Mouse (Mus musculus) lung, adult 2 months (tissue): ENCODE measurements around the gene Il6. TPM values are rescaled to one million over a fixed set of nuclear protein-coding genes. Genes with fewer than 3 reads are reported as not detected.

Experiments used
- DNase-seq: peaks from one replicate; pipeline ENCODE4 v3.0.0; 2022
- H3K4me1 ChIP-seq: fragments of 200-500 bp; 2 replicates; pipeline ENCODE4 v1.6.1; 2011; ENCODE audit warnings: low read length; ENCODE audit not compliant: control insufficient read depth, insufficient read depth
- H3K4me3 ChIP-seq: fragments of 200-500 bp; replicated peaks from 2 replicates; pipeline ENCODE3; 2011; ENCODE audit warnings: low read depth, mild to moderate bottlenecking, control low read depth, low read length; ENCODE audit errors: extremely low read depth
- CTCF ChIP-seq: fragments of 200-500 bp; IDR thresholded peaks from 2 replicates; pipeline ENCODE4 v1.5.1; 2011; ENCODE audit warnings: mild to moderate bottlenecking, low read length, control low read depth; ENCODE audit not compliant: insufficient read depth
- POLR2A ChIP-seq: fragments of 200-500 bp; IDR thresholded peaks from 2 replicates; pipeline ENCODE4 v1.6.1; 2011; ENCODE audit warnings: low read depth, mild to moderate bottlenecking, control low read depth, low read length, borderline replicate concordance; ENCODE audit errors: extremely low read depth
- WGBS: fragments of 180-500 bp; shearing (Covaris S2); methylation state at CpG from one replicate; pipeline ENCODE4 v1.1.7; 2018; 5-methylcytosine and 5-hydroxymethylcytosine counted together
- polyA plus RNA-seq: library from polyadenylated mRNA; depleted of rRNA; stranded (reverse); fragments of >200 nt; gene quantifications from 2 replicates; pipeline ENCODE4 v1.2.3, GENCODE M21; 2012; rRNA removed

The Il6 gene
- polyA plus RNA-seq = not detected in 2 replicates

DNA sequence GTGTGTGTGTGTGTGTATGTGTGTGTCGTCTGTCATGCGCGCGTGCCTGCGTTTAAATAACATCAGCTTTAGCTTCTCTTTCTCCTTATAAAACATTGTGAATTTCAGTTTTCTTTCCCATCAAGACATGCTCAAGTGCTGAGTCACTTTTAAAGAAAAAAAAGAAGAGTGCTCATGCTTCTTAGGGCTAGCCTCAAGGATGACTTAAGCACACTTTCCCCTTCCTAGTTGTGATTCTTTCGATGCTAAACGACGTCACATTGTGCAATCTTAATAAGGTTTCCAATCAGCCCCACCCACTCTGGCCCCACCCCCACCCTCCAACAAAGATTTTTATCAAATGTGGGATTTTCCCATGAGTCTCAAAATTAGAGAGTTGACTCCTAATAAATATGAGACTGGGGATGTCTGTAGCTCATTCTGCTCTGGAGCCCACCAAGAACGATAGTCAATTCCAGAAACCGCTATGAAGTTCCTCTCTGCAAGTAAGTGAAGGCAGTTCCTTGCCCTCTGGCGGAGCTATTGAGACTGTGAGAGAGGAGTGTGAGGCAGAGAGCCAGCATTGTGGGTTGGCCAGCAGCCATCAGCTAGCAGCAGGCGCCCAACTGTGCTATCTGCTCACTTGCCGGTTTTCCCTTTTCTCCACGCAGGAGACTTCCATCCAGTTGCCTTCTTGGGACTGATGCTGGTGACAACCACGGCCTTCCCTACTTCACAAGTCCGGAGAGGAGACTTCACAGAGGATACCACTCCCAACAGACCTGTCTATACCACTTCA, at the start of gene Il6:
Gene Il6 (plus strand): TSS at position 389 of the 778 bp plus-strand sequence.
- 24% methylated on average over 16 of the region's 16 CpGs for WGBS
- peak; percentile 27; the same call in 1 of the 2 replicates for TF ChIP-seq CTCF
- no peak for TF ChIP-seq POLR2A
- H3K4me3 ChIP-seq = no peak within 1 kb of the TSS
- H3K4me1 ChIP-seq = peaks cover 2% of the 10 kb centered on the region; the same call in 1 of the 2 replicates
- DNase-seq = peak; percentile 86

DNA sequence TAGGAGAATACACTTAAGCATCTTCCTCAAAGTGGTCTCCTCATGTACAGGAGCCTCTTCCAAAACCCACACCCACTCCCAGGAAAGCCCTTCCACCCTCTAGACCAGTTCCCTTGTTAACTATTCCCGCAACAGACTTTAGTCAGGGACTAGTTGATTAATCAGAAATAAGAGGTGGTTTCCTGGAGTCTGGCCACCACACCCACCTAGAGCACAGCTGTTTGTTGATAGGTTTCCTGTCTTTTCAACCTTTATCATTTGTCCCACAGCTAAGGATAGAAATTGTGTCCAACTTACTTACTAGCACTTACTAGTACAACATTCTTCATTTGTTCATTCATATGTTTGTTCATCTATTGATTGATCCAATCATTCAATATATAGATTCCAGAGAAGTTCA, 49.4 kb upstream of the Il6 start:
- DNase-seq = no peak
- H3K4me3 ChIP-seq = no peak overlapping the region
- TF ChIP-seq CTCF (no peak), POLR2A (no peak)
- 55% methylated on average over 1 of the region's 1 CpGs for WGBS
- H3K4me1 ChIP-seq = no peaks in the 10 kb centered on the region

DNA sequence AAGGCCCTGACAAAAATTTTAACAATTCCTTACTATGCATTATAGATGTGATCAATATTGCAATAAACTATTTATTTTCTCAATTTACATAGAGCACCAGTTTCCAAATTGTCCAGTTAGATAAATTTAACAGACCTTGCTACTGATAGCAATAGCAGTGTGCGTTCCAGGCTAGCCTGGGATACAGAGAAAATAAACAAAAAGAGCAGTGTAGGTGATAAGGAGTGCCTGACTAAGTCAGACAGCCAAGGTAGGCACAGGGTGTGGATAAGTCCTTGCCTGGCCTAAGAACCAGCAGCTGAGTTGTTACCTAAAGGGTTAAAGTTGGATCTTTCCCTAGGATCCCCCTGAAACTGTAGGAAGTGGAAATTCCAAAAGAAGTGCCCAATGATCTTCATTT, 42.7 kb upstream of the Il6 start:
- TF ChIP-seq POLR2A (no peak), CTCF (no peak)
- no peaks in the 10 kb centered on the region for H3K4me1 ChIP-seq
- no peak for DNase-seq
- H3K4me3 ChIP-seq = no peak overlapping the region
- WGBS = 50% methylated on average over 1 of the region's 1 CpGs

DNA sequence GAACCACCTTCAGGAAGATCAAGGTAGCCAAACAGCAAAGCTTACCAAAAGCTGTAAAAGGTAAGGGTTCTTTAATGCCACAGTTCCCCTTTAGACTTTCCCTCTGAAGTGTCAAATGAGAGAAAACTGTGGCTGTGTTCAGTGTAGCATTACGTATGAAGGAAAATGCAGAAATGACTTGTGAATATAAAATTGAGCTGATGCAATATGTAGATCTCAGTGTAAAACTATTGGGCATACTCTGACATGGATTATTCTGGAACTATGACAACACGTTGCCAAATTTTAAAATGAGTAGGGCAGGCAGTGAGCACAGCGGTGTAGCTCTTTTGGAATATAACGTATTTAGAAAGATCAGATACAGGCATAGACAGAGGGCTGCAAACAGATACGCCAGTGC, 40.1 kb upstream of the Il6 start:
- WGBS = 84% methylated on average over 5 of the region's 5 CpGs
- no peak for DNase-seq
- TF ChIP-seq CTCF = no peak
- TF ChIP-seq POLR2A = no peak
- no peaks in the 10 kb centered on the region for H3K4me1 ChIP-seq
- no peak overlapping the region for H3K4me3 ChIP-seq

DNA sequence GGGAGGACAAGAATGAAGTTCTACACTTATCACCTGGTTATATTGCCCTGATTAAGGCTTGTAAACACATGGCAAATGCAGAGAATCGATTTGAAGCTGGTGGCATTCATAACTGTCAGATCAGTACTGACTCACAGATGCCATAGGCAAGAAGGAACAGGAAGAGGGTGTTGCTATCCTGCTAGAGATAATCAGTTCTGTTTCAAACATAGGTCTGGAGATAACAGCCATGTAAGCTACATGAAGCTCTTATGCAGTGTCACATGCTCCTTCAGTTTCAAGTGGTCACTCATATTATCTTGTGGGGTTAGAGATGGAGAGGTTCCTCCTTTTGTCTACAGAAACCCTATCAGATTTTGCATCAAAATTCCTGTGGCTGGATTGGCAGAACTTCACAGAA, 39.4 kb upstream of the Il6 start:
- TF ChIP-seq POLR2A = no peak
- TF ChIP-seq CTCF = no peak
- H3K4me1 ChIP-seq = no peaks in the 10 kb centered on the region
- 37% methylated on average over 1 of the region's 1 CpGs for WGBS
- H3K4me3 ChIP-seq = no peak overlapping the region
- no peak for DNase-seq

DNA sequence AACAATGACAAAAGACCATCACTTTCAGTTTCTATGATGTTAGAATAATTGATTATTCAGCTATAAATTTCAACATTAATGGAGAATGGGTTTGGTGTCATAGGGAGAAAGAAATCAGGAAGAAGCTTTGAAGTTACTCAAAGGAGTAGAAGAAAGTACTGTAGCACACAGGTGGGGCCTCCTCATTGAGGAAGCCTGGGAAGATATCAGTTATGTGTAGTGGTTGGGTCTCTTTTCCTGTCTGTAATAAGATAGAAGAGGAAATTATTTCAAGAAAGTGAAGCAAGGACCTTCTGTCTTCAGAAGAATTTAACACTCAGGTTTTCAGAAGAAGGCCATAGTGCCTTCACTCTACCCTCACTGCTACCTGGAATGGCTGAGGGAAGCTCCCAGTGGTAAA, 38.8 kb upstream of the Il6 start:
- no peak overlapping the region for H3K4me3 ChIP-seq
- TF ChIP-seq CTCF (no peak), POLR2A (no peak)
- no peaks in the 10 kb centered on the region for H3K4me1 ChIP-seq
- no peak for DNase-seq

DNA sequence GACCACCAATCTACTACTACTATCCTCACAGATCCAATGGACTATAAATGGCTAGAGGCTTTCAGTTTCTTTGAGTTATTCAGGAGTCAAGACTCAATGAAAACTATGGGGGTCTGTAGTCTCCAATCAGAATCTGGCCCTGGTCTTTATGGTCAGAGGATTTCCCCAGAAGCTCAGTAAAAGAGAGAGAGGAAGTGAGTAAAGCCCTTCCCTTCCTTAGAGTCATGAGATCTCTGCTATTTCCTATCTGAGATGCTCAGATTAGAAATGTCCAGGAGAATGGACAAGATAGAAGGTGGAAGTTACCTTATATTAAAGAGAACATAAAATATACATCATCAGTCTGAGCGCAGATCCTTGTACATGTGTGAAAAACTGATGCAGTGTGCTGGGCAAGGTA, 19.3 kb upstream of the Il6 start:
- H3K4me1 ChIP-seq = no peaks in the 10 kb centered on the region
- DNase-seq = no peak
- no peak overlapping the region for H3K4me3 ChIP-seq
- no peak for TF ChIP-seq POLR2A
- TF ChIP-seq CTCF = no peak
- WGBS = 88% methylated on average over 1 of the region's 1 CpGs

DNA sequence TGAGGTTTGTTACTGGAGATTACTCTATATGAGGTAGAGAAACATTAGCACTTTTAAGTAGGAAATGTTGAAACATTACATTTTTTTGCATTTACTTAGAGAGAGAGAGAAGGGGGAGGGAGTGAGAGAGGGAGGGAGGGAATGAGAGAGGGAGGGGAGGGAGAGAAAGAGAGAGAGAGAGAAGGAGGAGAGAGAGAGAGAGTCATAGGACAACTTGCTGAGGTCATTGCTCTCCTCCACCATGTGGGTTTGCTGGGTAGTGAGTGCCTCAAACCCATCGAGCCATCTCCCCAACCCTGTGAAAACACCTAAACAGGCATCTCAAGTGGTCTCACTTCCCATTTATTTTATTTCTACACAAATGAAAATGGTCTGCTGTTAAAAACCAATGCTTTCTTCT, 18.6 kb upstream of the Il6 start:
- TF ChIP-seq CTCF (no peak), POLR2A (no peak)
- Histone ChIP-seq H3K4me3 (no peak overlapping the region), H3K4me1 (no peaks in the 10 kb centered on the region)
- WGBS = 55% methylated on average over 1 of the region's 1 CpGs
- DNase-seq = no peak

DNA sequence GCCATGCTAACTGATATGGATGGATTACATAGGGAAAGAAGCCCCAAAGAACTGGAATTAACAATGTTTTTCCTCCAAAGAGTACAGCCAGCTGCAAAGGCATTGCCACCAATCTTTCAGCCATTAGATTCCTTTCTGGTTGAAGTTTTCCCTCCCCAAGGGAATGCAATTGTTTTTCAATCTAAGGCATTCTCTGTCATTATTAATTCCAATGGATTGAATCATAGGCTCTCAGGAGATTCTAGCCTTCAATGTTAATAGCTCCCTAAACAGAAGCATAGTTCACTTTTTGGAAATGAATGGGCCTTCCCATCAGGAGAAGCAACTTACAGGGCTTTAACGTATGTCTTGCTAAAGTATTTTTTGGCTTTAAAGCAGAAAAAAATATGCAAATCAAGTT, 15.6 kb upstream of the Il6 start:
- DNase-seq = no peak
- TF ChIP-seq CTCF = no peak
- no peak for TF ChIP-seq POLR2A
- H3K4me1 ChIP-seq = no peaks in the 10 kb centered on the region
- 72% methylated on average over 1 of the region's 1 CpGs for WGBS
- no peak overlapping the region for H3K4me3 ChIP-seq

DNA sequence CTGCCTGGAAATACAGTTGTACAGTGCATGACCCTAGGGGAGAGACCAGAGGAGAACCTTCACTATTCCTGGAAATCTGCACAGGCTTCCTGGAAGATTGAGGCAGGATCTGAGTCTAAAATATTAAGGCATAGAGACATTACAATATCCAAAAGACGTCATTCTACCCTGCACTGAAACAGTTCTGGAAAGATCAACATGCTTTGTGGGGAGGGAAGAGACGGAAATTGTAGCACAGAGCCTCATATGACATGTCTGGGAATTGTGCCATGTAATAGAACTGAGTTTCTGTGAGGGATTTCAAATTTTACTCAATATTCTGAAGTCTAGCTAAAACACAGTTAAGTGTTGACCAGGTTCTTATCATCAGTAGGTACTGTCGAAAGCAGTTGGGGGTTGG, 12.0 kb upstream of the Il6 start:
- DNase-seq = no peak
- WGBS = 51% methylated on average over 3 of the region's 3 CpGs
- Histone ChIP-seq H3K4me1 (no peaks in the 10 kb centered on the region), H3K4me3 (no peak overlapping the region)
- TF ChIP-seq POLR2A (no peak), CTCF (no peak)
